Mouse (Mus musculus): ENCODE results near the gene Josd1. TPM values are rescaled to one million over a fixed set of nuclear protein-coding genes. Genes with fewer than 3 reads are reported as not detected.

Gene Josd1
- polyA plus RNA-seq, 1 experiment from 2014 or later: 13.9 TPM

- no peak for ATAC-seq
- no peaks in the 10 kb centered on the region for H3K9me3 ChIP-seq (ENCODE audit: low read length)
- H3K27ac ChIP-seq (ENCODE audit: low read length): no peak overlapping the region
- WGBS: 26% methylated on average over 3 of the region's 3 CpGs
- no peaks in the 10 kb centered on the region for H3K4me1 ChIP-seq (ENCODE audit: insufficient read depth, low read depth, low read length)
- DNase-seq (ENCODE audit: low spot score): no peak
- no peak overlapping the region for H3K4me2 ChIP-seq (replicated peaks; ENCODE audit: low read depth, low read length)
- TF ChIP-seq EP300 (IDR thresholded peaks at IDR 0.05) (no peak), CTCF (IDR thresholded peaks at IDR 0.05) (no peak)
- no peak overlapping the region for H3K4me3 ChIP-seq (ENCODE audit: low read depth, low read length)
- H3K36me3 ChIP-seq (ENCODE audit: insufficient read depth, low read length): no peaks in the 10 kb centered on the region; the same call in 1 of the 2 replicates
- no peak overlapping the region for H3K9ac ChIP-seq (replicated peaks; ENCODE audit: low read depth)
- H3K27me3 ChIP-seq (replicated peaks; ENCODE audit: insufficient read depth, low read length): no peaks in the 10 kb centered on the region
Observed at GRCm38 (mm10) chr15:79695516-79695915, 7.8 kb upstream of the Josd1 start.

GRCm38 (mm10) chr15:79694512-79694911 is 6.8 kb upstream of the Josd1 start:
- no peak for TF ChIP-seq CTCF (IDR thresholded peaks at IDR 0.05)
- no peak for TF ChIP-seq EP300 (IDR thresholded peaks at IDR 0.05)
- Histone ChIP-seq H3K9me3 (ENCODE audit: low read length) (no peaks in the 10 kb centered on the region), H3K9ac (replicated peaks; ENCODE audit: low read depth) (no peak overlapping the region), H3K4me3 (ENCODE audit: low read depth, low read length) (no peak overlapping the region), H3K36me3 (ENCODE audit: insufficient read depth, low read length) (no peaks in the 10 kb centered on the region; the same call in 1 of the 2 replicates), H3K4me1 (ENCODE audit: insufficient read depth, low read depth, low read length) (no peaks in the 10 kb centered on the region), H3K27ac (ENCODE audit: low read length) (0 out of 2 replicates have a peak overlapping the region, but pooled peaks have one; percentile 52), H3K4me2 (replicated peaks; ENCODE audit: low read depth, low read length) (peak overlapping the region; percentile 36; the same call in 1 of the 2 replicates), H3K27me3 (replicated peaks; ENCODE audit: insufficient read depth, low read length) (no peaks in the 10 kb centered on the region)
- 78% methylated on average over 4 of the region's 4 CpGs for WGBS
- ATAC-seq (no peak), DNase-seq (ENCODE audit: low spot score) (no peak)

GRCm38 (mm10) chr15:79693740-79694139 is 6.0 kb upstream of the Josd1 start:
- Histone ChIP-seq H3K4me2 (replicated peaks; ENCODE audit: low read depth, low read length) (peak overlapping the region; percentile 36; the same call in 1 of the 2 replicates), H3K9me3 (ENCODE audit: low read length) (no peaks in the 10 kb centered on the region), H3K27ac (ENCODE audit: low read length) (peak overlapping the region; percentile 52), H3K9ac (replicated peaks; ENCODE audit: low read depth) (no peak overlapping the region), H3K4me3 (ENCODE audit: low read depth, low read length) (peak overlapping the region; percentile 14; the same call in 1 of the 2 replicates), H3K4me1 (ENCODE audit: insufficient read depth, low read depth, low read length) (no peaks in the 10 kb centered on the region), H3K36me3 (ENCODE audit: insufficient read depth, low read length) (no peaks in the 10 kb centered on the region; the same call in 1 of the 2 replicates), H3K27me3 (replicated peaks; ENCODE audit: insufficient read depth, low read length) (no peaks in the 10 kb centered on the region)
- TF ChIP-seq CTCF (IDR thresholded peaks at IDR 0.05): no peak
- TF ChIP-seq EP300 (IDR thresholded peaks at IDR 0.05): no peak
- no peak for DNase-seq (ENCODE audit: low spot score)
- whole genome bisulfite sequencing: 65% methylated on average over 11 of the region's 11 CpGs
- no peak for ATAC-seq

- Histone ChIP-seq H3K27me3 (replicated peaks; ENCODE audit: insufficient read depth, low read length) (no peaks in the 10 kb centered on the region), H3K4me2 (replicated peaks; ENCODE audit: low read depth, low read length) (no peak overlapping the region), H3K9me3 (ENCODE audit: low read length) (no peaks in the 10 kb centered on the region), H3K27ac (ENCODE audit: low read length) (no peak overlapping the region), H3K9ac (replicated peaks; ENCODE audit: low read depth) (no peak overlapping the region), H3K4me3 (ENCODE audit: low read depth, low read length) (no peak overlapping the region), H3K36me3 (ENCODE audit: insufficient read depth, low read length) (no peaks in the 10 kb centered on the region; the same call in 1 of the 2 replicates), H3K4me1 (ENCODE audit: insufficient read depth, low read depth, low read length) (no peaks in the 10 kb centered on the region)
- no peak for DNase-seq (ENCODE audit: low spot score)
- WGBS: 82% methylated on average over 5 of the region's 5 CpGs
- TF ChIP-seq CTCF (IDR thresholded peaks at IDR 0.05) (no peak), EP300 (IDR thresholded peaks at IDR 0.05) (no peak)
- ATAC-seq: no peak
Observed at GRCm38 (mm10) chr15:79692334-79692733, 4.6 kb upstream of the Josd1 start.

- peak overlapping the region; percentile 84 for H3K27ac ChIP-seq (ENCODE audit: low read length)
- H3K27me3 ChIP-seq (replicated peaks; ENCODE audit: insufficient read depth, low read length): no peaks in the 10 kb centered on the region
- no peak for TF ChIP-seq EP300 (IDR thresholded peaks at IDR 0.05)
- TF ChIP-seq CTCF (IDR thresholded peaks at IDR 0.05): no peak
- peak overlapping the region; percentile 81 for H3K9ac ChIP-seq (replicated peaks; ENCODE audit: low read depth)
- no peaks in the 10 kb centered on the region for H3K9me3 ChIP-seq (ENCODE audit: low read length)
- H3K4me1 ChIP-seq (ENCODE audit: insufficient read depth, low read depth, low read length): peaks cover 5% of the 10 kb centered on the region; the same call in 1 of the 2 replicates
- peak overlapping the region; percentile 95 for H3K4me3 ChIP-seq (ENCODE audit: low read depth, low read length)
- H3K4me2 ChIP-seq (replicated peaks; ENCODE audit: low read depth, low read length): peak overlapping the region; percentile 99
- H3K36me3 ChIP-seq (ENCODE audit: insufficient read depth, low read length): no peaks in the 10 kb centered on the region
- WGBS: 1% methylated on average over 50 of the region's 53 CpGs
- ATAC-seq: no peak
- no peak for DNase-seq (ENCODE audit: low spot score)
Observed at GRCm38 (mm10) chr15:79691023-79691508, 3.3 kb upstream of the Josd1 start.

- Histone ChIP-seq H3K9ac (replicated peaks; ENCODE audit: low read depth) (peak within 1 kb of the TSS; percentile 81), H3K27ac (ENCODE audit: low read length) (peak within 1 kb of the TSS; percentile 84), H3K27me3 (replicated peaks; ENCODE audit: insufficient read depth, low read length) (no peaks in the 10 kb centered on the region), H3K36me3 (ENCODE audit: insufficient read depth, low read length) (no peaks in the 10 kb centered on the region), H3K4me3 (ENCODE audit: low read depth, low read length) (peak within 1 kb of the TSS; percentile 95), H3K9me3 (ENCODE audit: low read length) (no peaks in the 10 kb centered on the region), H3K4me2 (replicated peaks; ENCODE audit: low read depth, low read length) (peak within 1 kb of the TSS; percentile 99), H3K4me1 (ENCODE audit: insufficient read depth, low read depth, low read length) (peaks cover 10% of the 10 kb centered on the region; the same call in 1 of the 2 replicates)
- no peak for TF ChIP-seq EP300 (IDR thresholded peaks at IDR 0.05)
- TF ChIP-seq CTCF (IDR thresholded peaks at IDR 0.05): no peak
- ATAC-seq: peak; percentile 92
- under 1% methylated on average over 43 of the region's 45 CpGs for WGBS
- DNase-seq (ENCODE audit: low spot score): peak; percentile 100
Observed at GRCm38 (mm10) chr15:79690426-79691022, 2.8 kb upstream of the Josd1 start, which contains the start of gene Gtpbp1. Gtpbp1 (plus strand) TSS chr15:79690845.

Measured in lung, postnatal 0 days (tissue).